Mouse (Mus musculus) spleen, adult 12 weeks (tissue): ENCODE measurements around the gene Dvl1.

ENCODE experiments used
- DNase-seq: peaks from one replicate; pipeline ENCODE4 v3.0.0; 2022; ENCODE audit warnings: low spot score

Gene Dvl1

GRCm38 (mm10) chr4:155908281-155908680 lies 61.1 kb downstream of the Dvl1 start:
- no peak for DNase-seq

DNA sequence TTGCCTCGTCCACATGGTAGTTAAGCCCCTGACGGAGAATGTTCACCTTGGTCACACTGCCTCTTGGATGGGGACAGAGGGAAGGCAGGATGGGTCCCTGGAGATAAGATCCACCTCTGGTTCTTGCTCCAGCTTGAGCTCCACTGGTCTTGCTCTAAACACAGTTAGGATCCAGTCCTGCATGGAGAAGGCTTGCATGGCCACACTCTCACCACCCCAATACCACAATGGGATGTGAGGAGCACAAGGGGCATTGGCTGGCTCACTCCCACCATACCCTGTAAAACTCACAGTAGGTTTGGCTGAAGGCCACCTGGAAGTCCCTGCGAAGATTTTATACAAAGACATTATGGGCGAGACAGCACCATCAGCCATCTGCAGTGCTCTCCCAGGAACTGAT lies 61.5 kb downstream of the Dvl1 start:
- no peak for DNase-seq
